Mouse (Mus musculus) layer of hippocampus, postnatal 36 days (tissue): Measurements from ENCODE around the gene Gkn1. TPM values are rescaled to one million over a fixed set of nuclear protein-coding genes. Genes with fewer than 3 reads are reported as not detected.

ENCODE experiments used
- DNase-seq, 2 experiments: peaks; one replicate each; pipeline ENCODE4 v3.0.0; 2022
- total RNA-seq, 2 experiments: library from RNA; stranded (reverse); gene quantifications; 2 replicates each; pipeline ENCODE4 v1.2.3; 2021

Gkn1 gene
- total RNA-seq, 2 experiments from 2014 or later, result not detected

- peak in 1 of 2 experiments; percentile 40 for DNase-seq
Measured at GRCm38 (mm10) chr6:87323381-87323780, 27.4 kb downstream of the Gkn1 start.

GRCm38 (mm10) chr6:87318651-87319050, 32.1 kb downstream of the Gkn1 start:
- DNase-seq, result no peak

- DNase-seq, result no peak
Measured at GRCm38 (mm10) chr6:87316966-87317365, 33.8 kb downstream of the Gkn1 start.

GRCm38 (mm10) chr6:87312761-87313160, 38.0 kb downstream of the Gkn1 start:
- no peak for DNase-seq

- no peak for DNase-seq
Measured at GRCm38 (mm10) chr6:87304486-87304885, 46.3 kb downstream of the Gkn1 start.

- DNase-seq, result no peak
Measured at GRCm38 (mm10) chr6:87302746-87303145, 48.0 kb downstream of the Gkn1 start.

GRCm38 (mm10) chr6:87301991-87302390, 48.8 kb downstream of the Gkn1 start:
- no peak for DNase-seq

Other genes starting within 250 kb of the Gkn1 start
- not detected for gene D6Ertd527e, start 246.2 kb downstream of the Gkn1 start, total RNA-seq
- 10 to 100 TPM in 1 of 2 experiments, 1 to 10 TPM in 1; 9.0 to 10.2 TPM for gene Antxr1, start 15.1 kb downstream of the Gkn1 start, total RNA-seq
- not detected for gene Gkn2, start 22.4 kb upstream of the Gkn1 start, total RNA-seq
- gene Gkn3, start 38.0 kb upstream of the Gkn1 start, total RNA-seq, result 1 to 10 TPM; 1.1 to 3.5 TPM
- not detected for gene Bmp10, start 78.1 kb upstream of the Gkn1 start, total RNA-seq
- 1 to 10 TPM; 2.7 to 2.9 TPM for gene Arhgap25, start 182.3 kb upstream of the Gkn1 start, total RNA-seq
- gene Prokr1, start 239.8 kb upstream of the Gkn1 start, total RNA-seq, result under 1 TPM in 1 of 2 experiments, not detected in 1; 0.25 TPM